Mouse (Mus musculus): ENCODE data around the gene Tgm6.
A peak's percentile ranks its signal among the peaks of the same experiment; 100 is the strongest.

Gene Tgm6

DNA sequence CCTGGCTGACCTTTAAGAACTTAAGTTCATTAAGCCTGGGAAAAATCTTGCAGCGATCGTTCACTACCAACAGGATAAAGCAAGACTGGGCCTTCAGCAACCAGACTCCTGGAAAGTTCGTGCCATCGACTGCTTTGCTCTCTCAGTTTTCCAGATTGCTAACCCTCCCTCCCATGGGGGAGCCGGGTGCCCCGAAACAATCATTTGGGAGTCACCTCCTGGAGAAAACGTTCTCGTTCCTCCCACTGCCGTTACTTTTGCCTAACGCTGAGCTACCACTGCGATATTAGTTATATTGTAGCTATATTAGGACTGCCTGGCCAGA, 66.1 kb downstream of the Tgm6 start:
- no peak for DNase-seq (ENCODE audit: low spot score in 2 of 2)

DNA sequence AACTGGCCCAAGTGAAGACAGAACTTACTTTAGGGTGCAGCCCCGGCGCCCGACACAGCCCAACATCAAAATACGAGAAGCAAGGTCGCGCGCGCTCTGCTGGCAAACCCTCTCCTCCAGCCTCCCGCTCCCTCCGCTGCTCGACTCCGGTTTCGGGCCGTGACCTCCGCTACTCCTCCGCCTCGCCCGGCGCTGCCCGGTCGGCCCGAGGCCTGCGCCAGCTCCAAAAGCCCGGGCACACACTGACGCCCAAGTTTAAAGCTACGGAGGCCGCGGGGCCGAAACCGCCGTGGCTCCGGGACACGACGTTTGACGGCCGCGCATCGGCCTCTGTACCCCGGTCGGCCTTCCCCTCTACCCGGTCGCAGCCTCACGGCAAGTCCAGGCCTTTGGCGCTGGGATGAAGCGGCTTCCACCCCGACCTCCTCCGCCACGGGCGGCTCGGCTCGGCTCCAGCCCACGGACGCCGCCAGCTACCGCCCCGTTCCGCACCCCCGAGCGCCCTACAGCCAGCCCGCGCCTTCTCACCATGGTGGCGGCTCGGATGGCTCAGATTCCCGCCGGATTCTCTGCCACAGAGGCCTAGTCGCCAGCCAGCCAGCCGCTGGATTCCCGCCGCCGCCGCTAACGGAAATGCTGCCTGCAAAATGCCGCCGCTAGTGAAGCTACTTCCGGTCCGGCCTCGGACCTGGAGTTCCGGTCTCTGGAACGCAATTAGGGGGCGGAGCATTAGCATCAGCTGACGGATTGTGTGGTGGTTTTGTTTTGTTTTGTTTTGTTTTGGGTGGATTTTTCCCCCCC, 66.7 kb downstream of the Tgm6 start, which contains the start of gene Snrpb:
Snrpb (minus strand) TSS at position 698 of the 801 bp plus-strand sequence.
- DNase-seq (ENCODE audit: low spot score in 2 of 2): peak; percentile 68 to 82

DNA sequence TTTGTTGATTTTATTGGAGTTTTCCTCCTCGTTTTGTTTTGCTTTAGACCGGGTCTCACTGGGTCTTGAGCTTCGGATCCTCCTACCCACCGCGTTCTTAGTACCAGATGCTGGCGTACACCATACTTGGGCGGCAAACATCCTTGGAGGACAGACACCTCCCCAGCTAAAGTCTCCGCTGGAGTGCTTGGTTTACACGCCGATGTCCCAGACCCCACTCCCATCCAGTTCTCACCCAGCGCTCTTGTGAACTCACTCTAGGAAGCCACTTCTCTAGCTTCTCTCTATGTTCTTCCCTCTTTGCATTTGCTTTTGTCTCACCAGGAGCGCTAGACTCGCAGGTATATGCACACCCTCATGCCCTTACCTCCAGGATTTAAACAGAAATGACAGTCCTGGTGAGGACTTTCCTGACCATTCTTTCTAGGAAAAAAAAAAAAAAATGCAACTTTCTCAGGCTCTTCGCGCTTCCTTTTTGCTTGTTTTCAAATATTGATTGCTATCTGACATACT, 67.3 kb downstream of the Tgm6 start:
- peak in 1 of 2 experiments; percentile 10 for DNase-seq (ENCODE audit: low spot score in 2 of 2)

DNA sequence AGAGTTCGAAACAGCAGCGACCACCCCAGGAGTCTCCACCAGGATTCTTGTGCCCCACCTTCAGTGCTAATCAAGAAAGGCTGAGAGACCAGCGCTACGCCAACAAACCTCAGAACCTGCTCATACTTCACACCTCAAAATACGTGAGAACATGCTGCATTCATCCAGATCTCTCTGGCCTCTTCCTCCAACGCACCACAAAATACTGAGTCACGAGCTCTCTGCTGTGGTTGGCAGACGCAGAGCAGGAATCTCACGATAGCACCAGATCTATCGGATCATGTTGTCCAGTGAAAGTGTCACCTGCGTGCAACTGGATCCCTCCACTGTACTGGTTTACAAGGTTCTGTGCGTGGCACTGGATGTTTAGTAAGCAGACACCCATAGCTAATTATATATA, 76.2 kb downstream of the Tgm6 start:
- no peak for DNase-seq (ENCODE audit: low spot score in 2 of 2)

DNA sequence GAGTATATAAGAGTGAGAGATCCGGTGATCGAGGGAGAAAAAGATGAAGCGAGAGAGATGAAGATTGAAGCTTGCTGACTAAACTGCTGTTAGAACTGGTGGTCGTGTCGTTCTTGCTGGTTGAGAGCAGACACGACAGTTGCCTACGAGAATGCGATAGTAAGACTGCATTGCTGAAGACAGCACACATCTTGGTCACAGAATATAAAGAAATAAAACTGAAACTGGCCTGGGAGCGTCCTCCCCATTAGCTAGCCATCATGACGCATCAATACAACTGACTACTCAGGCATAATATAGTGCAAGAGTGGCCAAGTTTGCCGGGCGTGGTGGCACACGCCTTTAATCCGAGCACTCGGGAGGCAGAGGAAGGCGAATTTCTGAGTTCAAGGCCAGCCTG, 82.7 kb downstream of the Tgm6 start, which contains the start of gene Tmc2:
Tmc2 (plus strand) TSS at position 301 of the 400 bp plus-strand sequence.
- DNase-seq (ENCODE audit: low spot score in 2 of 2): no peak

DNA sequence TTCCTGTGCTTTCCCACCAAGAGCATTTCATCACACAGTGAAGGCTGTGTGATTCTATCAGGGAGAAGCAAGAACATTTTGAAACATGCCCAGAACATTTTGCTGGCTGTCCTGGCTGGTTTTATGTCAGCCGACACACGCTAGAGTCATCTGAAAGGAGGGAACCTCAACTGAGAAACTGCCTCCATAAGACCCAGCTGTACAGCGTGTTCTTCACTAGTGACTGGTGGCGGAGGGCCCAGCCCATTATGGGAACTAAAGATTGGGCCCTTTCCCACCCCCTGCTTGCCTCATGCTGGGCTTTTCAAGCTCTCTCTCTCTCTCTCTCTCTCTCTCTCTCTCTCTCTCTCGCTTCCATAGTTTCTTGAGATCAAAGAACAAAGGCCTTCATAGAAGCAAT, 88.7 kb downstream of the Tgm6 start:
- no peak for DNase-seq (ENCODE audit: low spot score in 2 of 2)
